Mouse (Mus musculus): ENCODE data around the gene Ambra1.

DNA sequence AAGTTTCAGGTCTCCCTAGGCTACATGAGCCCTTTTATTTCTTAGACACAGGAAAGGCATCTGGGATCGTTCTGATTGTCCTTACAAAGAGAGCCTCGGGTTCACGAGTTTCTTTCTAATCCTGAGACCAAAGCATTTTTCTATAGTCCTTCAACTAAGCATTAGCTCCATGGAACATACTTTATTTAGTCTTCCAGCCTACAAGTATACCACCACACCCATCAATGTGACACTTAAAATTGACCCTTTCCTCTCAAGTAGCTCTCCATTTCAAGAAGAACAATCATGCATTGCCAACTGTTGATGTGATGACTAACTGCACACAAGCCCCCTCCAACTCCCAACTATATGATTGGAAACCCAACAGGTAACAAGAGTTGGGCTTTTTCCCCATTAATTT is 127.0 kb downstream of the Ambra1 start:
- no peak for TF ChIP-seq CTCF (IDR thresholded peaks at IDR 0.05)
- TF ChIP-seq POLR2A (IDR thresholded peaks at IDR 0.05; ENCODE audit: insufficient read depth, low read depth, low read length) = no peak

Measured in heart, adult 2 months (tissue).